Mouse (Mus musculus): ENCODE measurements at regions not wholly inside any gene's neighbourhood (a gene's known extent, or its start where the extent isn't known, plus 50 kb on each side); places are given as distances from the start of the nearest gene placed in this dataset.
"Not testable (repeated sequence)": the region's sequence is repeated elsewhere in the genome, so short reads cannot be mapped to it uniquely, and the experiment has no call there.

- DNase-seq; intact Hi-C loops (cut with DNase I): not testable (repeated sequence)
These were observed 716.0 kb downstream of the Dad1 start for GRCm38 (mm10) chr14:53537895-53538294.

DNA sequence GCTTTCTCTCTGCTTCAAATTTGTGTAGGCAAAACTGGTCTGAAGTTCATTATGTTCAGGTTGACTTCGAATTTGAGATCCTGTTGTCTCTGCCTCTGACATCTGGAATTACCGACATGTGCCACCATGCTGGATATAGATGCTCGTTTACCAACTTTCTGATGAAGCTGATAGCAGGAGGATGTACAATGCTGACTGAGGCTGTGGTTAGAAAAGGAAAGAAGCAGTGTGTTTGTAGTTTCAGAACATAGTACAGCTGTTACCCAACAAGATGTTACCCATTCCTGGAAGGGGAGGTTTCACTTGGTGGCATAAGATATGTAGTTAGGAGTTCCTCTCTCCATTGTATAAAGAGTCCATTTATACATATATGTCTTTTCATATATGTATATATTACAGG lies 730.5 kb downstream of the Dad1 start:
- DNase-seq; intact Hi-C loops (cut with DNase I): not testable (repeated sequence)

- DNase-seq; intact Hi-C loops (cut with DNase I): not testable (repeated sequence)
These were observed 735.0 kb downstream of the Dad1 start for GRCm38 (mm10) chr14:53518954-53519353.

DNA sequence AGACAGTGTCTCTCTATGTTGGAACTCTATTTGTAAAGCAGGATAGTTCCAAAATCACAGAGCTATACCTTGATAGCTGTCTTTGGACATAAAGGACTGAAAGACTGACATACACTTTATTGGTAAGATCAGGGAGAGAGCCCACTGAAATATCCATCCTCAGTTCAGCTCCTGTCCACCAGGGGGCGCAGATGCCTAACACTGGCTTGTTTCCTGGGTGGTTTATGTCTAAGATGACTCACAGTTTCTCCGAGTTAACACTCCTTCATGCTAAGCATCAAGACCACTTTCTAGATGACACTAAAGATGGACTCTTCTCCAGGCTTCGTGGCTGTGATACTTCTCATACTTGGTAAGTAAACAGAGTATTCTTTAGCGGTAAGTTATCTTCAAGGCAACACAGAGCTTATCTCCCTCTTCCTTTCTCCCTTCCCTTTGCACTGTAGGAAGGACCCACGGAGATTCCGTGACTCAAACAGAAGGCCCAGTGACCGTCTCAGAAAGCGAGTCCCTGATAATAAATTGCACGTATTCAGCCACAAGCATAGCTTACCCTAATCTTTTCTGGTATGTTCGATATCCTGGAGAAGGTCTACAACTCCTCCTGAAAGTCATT lies 737.2 kb downstream of the Dad1 start:
- DNase-seq; intact Hi-C loops (cut with DNase I): not testable (repeated sequence)

- intact Hi-C loops (cut with DNase I); DNase-seq: not testable (repeated sequence)
These were observed 748.5 kb downstream of the Dad1 start for GRCm38 (mm10) chr14:53505389-53505788.

DNA sequence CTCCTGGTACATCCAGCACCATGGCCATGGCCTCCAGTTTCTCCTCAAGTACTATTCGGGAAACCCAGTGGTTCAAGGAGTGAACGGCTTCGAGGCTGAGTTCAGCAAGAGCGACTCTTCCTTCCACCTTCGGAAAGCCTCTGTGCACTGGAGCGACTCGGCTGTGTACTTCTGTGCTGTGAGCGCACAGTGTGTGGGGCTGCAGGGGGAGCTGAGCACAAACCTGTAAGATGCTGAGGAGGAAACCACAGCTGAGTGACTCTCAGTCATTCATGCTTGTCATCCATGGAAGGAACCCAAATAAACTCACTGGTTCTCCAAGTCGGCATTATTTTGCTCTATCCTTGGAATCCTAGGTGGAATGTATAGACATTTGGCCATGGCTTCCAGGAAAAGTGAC lies 765.5 kb downstream of the Dad1 start:
- DNase-seq; intact Hi-C loops (cut with DNase I): not testable (repeated sequence)

- intact Hi-C loops (cut with DNase I); DNase-seq: not testable (repeated sequence)
These were observed 766.3 kb downstream of the Dad1 start for GRCm38 (mm10) chr14:53487611-53488010.

DNA sequence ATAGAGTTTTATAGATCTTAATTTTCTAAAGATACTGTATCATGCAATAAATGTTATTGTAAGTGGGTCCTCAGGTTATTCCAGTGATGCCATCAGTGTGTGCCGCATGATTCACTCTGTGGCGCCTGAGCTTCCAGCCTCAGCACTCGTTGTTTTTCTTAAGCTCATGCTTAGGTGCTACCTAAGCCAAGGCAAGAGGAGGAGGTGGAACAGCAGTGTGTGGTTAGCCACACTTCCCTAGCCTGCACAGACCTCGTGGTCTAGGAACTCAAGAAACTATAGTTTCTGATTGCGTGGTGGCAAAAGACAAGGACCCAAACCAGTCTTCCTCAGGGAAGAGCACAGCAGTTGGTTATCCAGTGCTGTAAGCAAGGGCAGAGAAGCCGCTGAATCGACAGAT lies 779.7 kb downstream of the Dad1 start:
- intact Hi-C loops (cut with DNase I); DNase-seq: not testable (repeated sequence)

- intact Hi-C loops (cut with DNase I); DNase-seq: not testable (repeated sequence)
These were observed 793.1 kb downstream of the Dad1 start for GRCm38 (mm10) chr14:53460790-53461189.

DNA sequence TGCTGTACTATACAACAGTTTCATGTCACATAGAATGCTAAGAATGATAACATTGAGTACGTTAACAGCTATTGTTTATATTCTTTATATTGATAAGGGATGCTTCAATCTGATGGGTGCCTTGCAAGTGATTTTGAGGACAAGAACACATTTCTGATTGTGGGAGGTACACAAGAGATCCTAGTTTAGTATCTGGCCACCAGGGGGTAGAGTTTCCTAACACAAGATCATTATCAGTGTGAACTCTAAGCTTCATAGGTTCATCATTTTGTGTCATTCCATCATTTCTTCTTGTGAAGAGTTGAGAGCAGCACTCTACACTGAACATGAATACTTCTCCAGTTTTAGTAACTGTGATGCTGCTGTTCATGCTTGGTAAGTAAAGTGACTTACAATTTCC lies 799.9 kb downstream of the Dad1 start:
- intact Hi-C loops (cut with DNase I), result no loop called here
- DNase-seq, result no peak

GRCm38 (mm10) chr14:53439643-53440042 lies 814.3 kb downstream of the Dad1 start:
- DNase-seq; intact Hi-C loops (cut with DNase I): not testable (repeated sequence)

DNA sequence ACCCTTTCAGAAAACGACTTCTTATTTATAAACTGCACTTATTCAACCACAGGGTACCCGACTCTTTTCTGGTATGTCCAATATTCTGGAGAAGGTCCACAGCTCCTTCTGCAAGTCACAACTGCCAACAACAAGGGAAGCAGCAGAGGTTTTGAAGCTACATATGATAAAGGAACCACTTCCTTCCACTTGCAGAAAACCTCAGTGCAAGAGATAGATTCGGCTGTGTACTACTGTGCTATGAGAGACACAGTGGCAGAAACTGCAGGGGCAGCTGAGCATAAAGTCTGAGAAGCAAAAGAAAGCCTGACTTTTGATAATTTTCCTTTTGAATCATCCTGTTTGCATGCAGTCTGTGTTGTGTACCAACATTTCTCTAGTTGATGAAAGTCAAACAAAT lies 823.8 kb downstream of the Dad1 start:
- intact Hi-C loops (cut with DNase I); DNase-seq: not testable (repeated sequence)

- DNase-seq; intact Hi-C loops (cut with DNase I): not testable (repeated sequence)
These were observed 825.5 kb downstream of the Dad1 start for GRCm38 (mm10) chr14:53428447-53428846.

- not testable (repeated sequence) for DNase-seq
These were observed 826.3 kb downstream of the Dad1 start for GRCm38 (mm10) chr14:53427636-53428035.

DNA sequence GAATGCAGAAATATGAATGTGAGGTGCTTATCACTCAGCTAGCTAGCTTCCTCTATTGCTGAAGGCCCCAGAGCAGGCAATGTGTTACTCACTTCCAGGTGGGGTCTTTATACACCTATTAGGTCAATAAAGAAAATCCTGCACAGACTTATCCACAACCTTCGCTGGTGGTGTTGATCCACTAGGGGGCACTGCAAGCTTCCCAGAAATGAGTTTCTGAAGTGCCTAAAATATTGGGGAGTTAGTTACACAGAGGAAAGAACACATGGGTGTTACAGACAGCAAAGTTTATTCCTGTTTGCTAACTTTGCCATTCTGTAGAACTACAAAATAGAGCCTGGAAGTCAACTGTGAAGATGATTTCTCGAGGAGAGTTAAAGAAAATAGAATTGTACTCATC lies 836.9 kb downstream of the Dad1 start:
- intact Hi-C loops (cut with DNase I); DNase-seq: not testable (repeated sequence)

More at GRCm38 (mm10) chr14:53427636-53428035, 826.3 kb downstream of the Dad1 start:
- intact Hi-C loops (cut with DNase I), result not testable (repeated sequence)

DNA sequence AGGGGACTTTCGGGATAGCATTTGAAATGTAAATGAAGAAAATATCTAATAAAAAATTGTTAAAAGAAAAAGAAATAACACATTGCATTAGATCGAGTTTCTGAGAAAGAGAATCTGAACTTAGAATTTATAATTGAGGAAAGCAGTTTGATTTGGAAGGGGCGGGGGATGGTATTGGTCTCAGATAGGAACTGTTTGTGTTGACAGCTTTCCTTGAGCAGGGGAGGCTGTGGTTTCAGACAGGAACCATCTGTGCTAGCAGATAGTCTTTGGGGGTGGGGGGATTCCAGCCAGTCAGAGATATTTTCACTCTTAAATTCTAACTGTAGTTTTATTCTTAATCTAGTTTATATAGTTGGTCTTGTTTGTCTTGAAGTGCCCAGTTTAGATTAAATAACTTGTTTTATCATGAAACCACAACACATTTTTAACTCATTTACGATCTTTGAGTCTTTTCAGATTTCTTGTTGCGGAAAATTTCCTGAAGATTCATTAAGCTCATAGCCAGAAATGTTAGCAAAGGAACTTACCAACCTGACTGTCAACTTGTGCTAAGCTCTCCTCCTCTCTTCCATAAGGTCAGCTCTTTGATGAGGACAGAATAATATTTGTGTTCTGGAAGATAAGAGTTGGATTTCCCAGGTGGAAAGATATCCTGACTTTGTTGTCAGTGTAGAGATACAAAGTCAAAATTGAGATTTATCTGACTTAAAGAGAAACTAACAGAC lies 846.2 kb downstream of the Dad1 start:
- intact Hi-C loops (cut with DNase I); DNase-seq: not testable (repeated sequence)

- intact Hi-C loops (cut with DNase I); DNase-seq: not testable (repeated sequence)
These were observed 863.6 kb downstream of the Dad1 start for GRCm38 (mm10) chr14:53390307-53390706.

GRCm38 (mm10) chr14:53374591-53374990 lies 879.0 kb upstream of the Olfr1507 start:
- DNase-seq; intact Hi-C loops (cut with DNase I): not testable (repeated sequence)

- DNase-seq; intact Hi-C loops (cut with DNase I): not testable (repeated sequence)
These were observed 878.4 kb upstream of the Olfr1507 start for GRCm38 (mm10) chr14:53373777-53374468.

DNA sequence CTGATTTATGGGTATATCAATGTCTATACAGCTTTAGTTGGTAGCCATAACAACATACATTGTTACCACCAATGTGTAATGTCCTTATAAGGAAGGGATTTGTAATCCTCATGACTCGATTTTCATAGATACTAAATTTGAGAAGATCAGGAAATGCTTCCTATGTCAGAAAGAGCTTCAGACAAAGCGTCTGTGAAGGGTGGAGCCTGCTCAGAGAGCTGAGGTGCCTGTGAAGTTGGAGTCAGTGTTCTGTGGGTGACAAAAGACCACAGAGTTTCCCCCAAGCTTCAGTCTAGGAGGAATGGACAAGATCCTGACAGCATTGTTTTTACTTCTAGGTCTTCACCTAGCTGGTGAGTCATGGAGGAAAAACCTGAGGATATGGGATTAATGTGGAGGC lies 874.2 kb upstream of the Olfr1507 start:
- intact Hi-C loops (cut with DNase I), result loop anchor here (5.0 kb wide), 1 partner anchor 418 kb away; no protein-coding TSS in a partner anchor
- no peak for DNase-seq

GRCm38 (mm10) chr14:53367420-53367819 lies 871.9 kb upstream of the Olfr1507 start:
- DNase-seq, result not testable (repeated sequence)
- intact Hi-C loops (cut with DNase I), result loop anchor here (5.0 kb wide), 1 partner anchor 420 kb away; no protein-coding TSS in a partner anchor

All from gastrocnemius, postnatal 36 days (tissue).